Mouse (Mus musculus): Measurements from ENCODE around the gene Srpr.

GRCm38 (mm10) chr9:35200529-35201060 lies 620 bp downstream of the Srpr start:
- TF ChIP-seq POLR2A (IDR thresholded peaks at IDR 0.05; ENCODE audit: control insufficient read depth, extremely low read depth, insufficient read depth, low read length, poor library complexity) (no peak), CTCF (IDR thresholded peaks at IDR 0.05; ENCODE audit: borderline replicate concordance, control insufficient read depth, extremely low read depth, insufficient read depth, low read length, poor library complexity) (no peak)

Measured in thymus, adult 2 months (tissue).